Mouse (Mus musculus) C2C12 (cell line): ENCODE measurements around the gene Crtc1.
A peak's percentile ranks its signal among the peaks of the same experiment; 100 is the strongest.

Experiments used
- CEBPB ChIP-seq: IDR thresholded peaks from one replicate; pipeline ENCODE4 v1.6.1; 2011; ENCODE audit warnings: low read depth, mild to moderate bottlenecking, control low read depth, moderate library complexity
- CTCF ChIP-seq: IDR thresholded peaks from one replicate; pipeline ENCODE4 v1.5.1; 2011; ENCODE audit not compliant: control insufficient read depth, insufficient read depth, insufficient read length
- MAX ChIP-seq: IDR thresholded peaks from one replicate; pipeline ENCODE4 v1.6.1; 2011; ENCODE audit warnings: mild to moderate bottlenecking, control low read depth
- MYOG ChIP-seq: IDR thresholded peaks from one replicate; pipeline ENCODE4 v1.6.1; 2011; ENCODE audit not compliant: control insufficient read depth, insufficient read length; ENCODE audit errors: extremely low read depth
- USF1 ChIP-seq: IDR thresholded peaks from one replicate; pipeline ENCODE4 v1.6.1; 2011; ENCODE audit warnings: low read depth, mild to moderate bottlenecking, control low read depth, moderate library complexity

GRCm38 (mm10) chr8:70488931-70489470 is 49.6 kb upstream of the Crtc1 start:
- TF ChIP-seq CTCF (no peak), CEBPB (no peak), MAX (no peak), USF1 (peak; percentile 23), MYOG (no peak)
